Mouse (Mus musculus) brain, embryonic 14.5 days (tissue): ENCODE data around the gene Lrch1. TPM values are rescaled to one million over a fixed set of nuclear protein-coding genes. Genes with fewer than 3 reads are reported as not detected.

Source experiments
- DNase-seq: peaks from one replicate; pipeline ENCODE4 v3.0.0-alpha.2; 2011; ENCODE audit warnings: low read depth
- CTCF ChIP-seq: fragments of 200-500 bp; IDR thresholded peaks from 2 replicates; pipeline ENCODE4 v1.5.1; 2012; ENCODE audit warnings: inconsistent platforms, mild to moderate bottlenecking, moderate library complexity, borderline replicate concordance; ENCODE audit not compliant: insufficient read depth, insufficient read length; ENCODE audit errors: extremely low read depth
- POLR2A ChIP-seq: fragments of 200-500 bp; IDR thresholded peaks from 2 replicates; pipeline ENCODE4 v1.6.1; 2012; ENCODE audit warnings: mild to moderate bottlenecking, inconsistent platforms, borderline replicate concordance; ENCODE audit not compliant: poor library complexity, insufficient read depth, insufficient read length, severe bottlenecking; ENCODE audit errors: extremely low read depth
- polyA plus RNA-seq: library from polyadenylated mRNA; depleted of rRNA; stranded (reverse); fragments of >200 nt; gene quantifications from 2 replicates; pipeline ENCODE4 v1.2.3, GENCODE M21; 2012

Gene Lrch1
- polyA plus RNA-seq, 1 experiment, result 15.3 TPM

- TF ChIP-seq CTCF (no peak), POLR2A (no peak)
- no peak for DNase-seq
Measured at GRCm38 (mm10) chr14:74946321-74946750, 1.3 kb downstream of the Lrch1 start.

- TF ChIP-seq POLR2A, result no peak
- TF ChIP-seq CTCF, result no peak
Measured at GRCm38 (mm10) chr14:74945266-74946215, 2.1 kb downstream of the Lrch1 start.

GRCm38 (mm10) chr14:74944128-74944755 is 3.4 kb downstream of the Lrch1 start:
- no peak for DNase-seq
- no peak for TF ChIP-seq POLR2A

More at GRCm38 (mm10) chr14:74945266-74946215, 2.1 kb downstream of the Lrch1 start:
- no peak for DNase-seq

GRCm38 (mm10) chr14:74943581-74944117 is 4.0 kb downstream of the Lrch1 start:
- DNase-seq, result no peak
- no peak for TF ChIP-seq POLR2A
- no peak for TF ChIP-seq CTCF

GRCm38 (mm10) chr14:74943024-74943423 is 4.7 kb downstream of the Lrch1 start:
- TF ChIP-seq CTCF (no peak), POLR2A (no peak)
- DNase-seq, result no peak

GRCm38 (mm10) chr14:74941591-74941990 is 6.1 kb downstream of the Lrch1 start:
- TF ChIP-seq POLR2A, result no peak
- TF ChIP-seq CTCF, result no peak
- no peak for DNase-seq

- TF ChIP-seq CTCF, result no peak
- TF ChIP-seq POLR2A, result no peak
- no peak for DNase-seq
Measured at GRCm38 (mm10) chr14:74940741-74941140, 6.9 kb downstream of the Lrch1 start.

- DNase-seq, result no peak
- TF ChIP-seq POLR2A (no peak), CTCF (no peak)
Measured at GRCm38 (mm10) chr14:74939355-74939754, 8.3 kb downstream of the Lrch1 start.

- DNase-seq, result no peak
- TF ChIP-seq POLR2A (no peak), CTCF (no peak)
Measured at GRCm38 (mm10) chr14:74938896-74939295, 8.8 kb downstream of the Lrch1 start.

GRCm38 (mm10) chr14:74936557-74937261 is 11.0 kb downstream of the Lrch1 start:
- no peak for TF ChIP-seq POLR2A
- no peak for TF ChIP-seq CTCF
- no peak for DNase-seq

GRCm38 (mm10) chr14:74935111-74935510 is 12.6 kb downstream of the Lrch1 start:
- no peak for DNase-seq
- no peak for TF ChIP-seq POLR2A
- TF ChIP-seq CTCF, result no peak
